Mouse (Mus musculus) left cerebral cortex, adult 2 months (tissue): Measurements from ENCODE around the gene Ninl. TPM values are rescaled to one million over a fixed set of nuclear protein-coding genes. Genes with fewer than 3 reads are reported as not detected.
A peak's percentile ranks its signal among the peaks of the same experiment; 100 is the strongest.

Source experiments
- DNase-seq, 2 experiments: peaks; one replicate each; pipeline ENCODE4 v3.0.0; 2021 to 2022; ENCODE audit warnings: low spot score in 2 of 2, mixed read lengths in 1 of 2; ENCODE audit errors: extremely low spot score in 1 of 2
- H3K27ac ChIP-seq: fragments of 200-600 bp; 2 replicates; pipeline ENCODE4 v1.8.1; 2022
- H3K4me3 ChIP-seq: fragments of 200-600 bp; 2 replicates; pipeline ENCODE4 v1.8.1; 2022
- CTCF ChIP-seq: fragments of 200-600 bp; IDR thresholded peaks from 2 replicates; pipeline ENCODE4 v1.8.1; 2022; ENCODE audit warnings: antibody characterized with exemption, mild to moderate bottlenecking, moderate library complexity
- intact Hi-C: fragments of 180-260 bp; cut with DNase I; formaldehyde crosslinking; loops from one replicate; pipeline ENCODE4 v1.15.1; 2025
- total RNA-seq, 2 experiments: library from RNA; stranded (reverse); gene quantifications; 2 replicates each; pipeline ENCODE4 v1.2.3; 2021

Gene Ninl
- total RNA-seq, 2 experiments from 2014 or later: 6.4 to 6.5 TPM

DNA sequence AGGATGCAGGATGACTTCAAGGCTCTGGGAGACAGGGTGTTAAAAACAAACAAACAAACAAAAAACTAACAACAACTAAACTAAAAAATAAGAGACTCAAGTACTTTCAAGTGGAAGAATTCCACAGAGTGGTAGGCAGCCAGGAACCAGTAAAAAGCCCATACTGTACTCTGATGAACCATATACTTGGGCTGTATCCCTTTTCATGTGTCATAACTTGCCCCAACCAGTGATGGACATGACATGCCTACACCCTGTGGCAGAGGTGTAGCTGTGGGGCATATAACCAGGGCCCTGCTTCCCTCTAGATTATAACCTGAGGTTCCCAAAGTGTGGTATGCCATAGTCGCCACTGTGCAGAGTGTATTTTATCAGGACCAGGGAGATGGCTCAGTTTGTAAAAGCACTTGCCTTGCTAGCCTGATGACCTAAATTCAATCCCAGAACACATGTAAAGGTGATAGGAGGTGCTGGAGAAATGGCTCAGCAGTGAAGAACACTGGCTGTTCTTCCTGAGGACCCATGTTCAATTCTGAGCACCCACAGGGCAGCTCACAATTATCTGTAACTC, 29.6 kb downstream of the Ninl start:
- Histone ChIP-seq H3K4me3 (peak overlapping the region; percentile 76), H3K27ac (no peak overlapping the region)
- DNase-seq: no peak
- intact Hi-C loops: loop anchor here (10.0 kb wide), 3 partner anchors 255 to 875 kb away; partner anchors contain the start of genes Apmap and Zfp120
- TF ChIP-seq CTCF: no peak

DNA sequence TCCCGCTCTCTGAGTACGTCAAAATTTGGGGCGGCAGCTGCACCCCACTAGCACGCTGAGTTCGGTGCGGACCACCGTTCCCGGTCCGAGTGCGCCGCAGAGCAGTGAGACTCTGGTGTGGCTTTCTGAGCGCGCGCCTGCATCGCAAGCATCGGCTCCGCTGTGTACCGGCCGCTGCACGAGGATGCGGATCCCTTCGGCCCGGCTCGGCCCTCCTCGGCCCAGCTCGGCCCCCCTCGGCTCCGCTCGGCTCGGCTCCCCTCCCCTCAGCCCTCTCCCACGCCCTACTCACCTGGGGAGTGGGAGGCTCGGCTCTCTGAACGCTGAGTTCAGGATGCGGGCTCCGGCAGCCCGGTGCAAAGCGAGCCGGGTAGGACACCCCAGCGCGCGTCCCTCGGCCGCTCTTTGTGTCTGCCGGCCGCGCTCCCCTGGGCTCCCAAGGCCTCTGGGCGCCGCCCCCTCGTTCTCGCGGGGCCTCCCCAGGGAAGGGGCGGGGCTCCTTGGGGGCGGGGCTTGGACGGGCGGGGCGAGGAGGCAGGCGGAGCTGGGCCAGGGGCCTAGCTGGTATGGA, 30.2 kb downstream of the Ninl start:
- no peak for TF ChIP-seq CTCF
- Histone ChIP-seq H3K4me3 (peak overlapping the region; percentile 76), H3K27ac (no peak overlapping the region; the same call in 1 of the 2 replicates)
- DNase-seq: peak; percentile 70 to 76
- intact Hi-C loops: loop anchor here (10.0 kb wide), 3 partner anchors 254 to 874 kb away; partner anchors contain the start of genes Apmap and Zfp120

- TF ChIP-seq CTCF: no peak
- intact Hi-C loops: loop anchor here (10.0 kb wide), 3 partner anchors 254 to 874 kb away; partner anchors contain the start of genes Apmap and Zfp120
- no peak overlapping the region for H3K27ac ChIP-seq
Measured at GRCm38 (mm10) chr2:151008517-151008932, 30.7 kb downstream of the Ninl start.

GRCm38 (mm10) chr2:151008006-151008405, 31.2 kb downstream of the Ninl start:
- H3K27ac ChIP-seq: no peak overlapping the region
- TF ChIP-seq CTCF: no peak
- intact Hi-C loops: loop anchor here (10.0 kb wide), 3 partner anchors 253 to 873 kb away; partner anchors contain the start of genes Apmap and Zfp120
- no peak overlapping the region for H3K4me3 ChIP-seq
- no peak for DNase-seq

More at GRCm38 (mm10) chr2:151008517-151008932, 30.7 kb downstream of the Ninl start:
- no peak for DNase-seq
- H3K4me3 ChIP-seq: peak overlapping the region; percentile 76

DNA sequence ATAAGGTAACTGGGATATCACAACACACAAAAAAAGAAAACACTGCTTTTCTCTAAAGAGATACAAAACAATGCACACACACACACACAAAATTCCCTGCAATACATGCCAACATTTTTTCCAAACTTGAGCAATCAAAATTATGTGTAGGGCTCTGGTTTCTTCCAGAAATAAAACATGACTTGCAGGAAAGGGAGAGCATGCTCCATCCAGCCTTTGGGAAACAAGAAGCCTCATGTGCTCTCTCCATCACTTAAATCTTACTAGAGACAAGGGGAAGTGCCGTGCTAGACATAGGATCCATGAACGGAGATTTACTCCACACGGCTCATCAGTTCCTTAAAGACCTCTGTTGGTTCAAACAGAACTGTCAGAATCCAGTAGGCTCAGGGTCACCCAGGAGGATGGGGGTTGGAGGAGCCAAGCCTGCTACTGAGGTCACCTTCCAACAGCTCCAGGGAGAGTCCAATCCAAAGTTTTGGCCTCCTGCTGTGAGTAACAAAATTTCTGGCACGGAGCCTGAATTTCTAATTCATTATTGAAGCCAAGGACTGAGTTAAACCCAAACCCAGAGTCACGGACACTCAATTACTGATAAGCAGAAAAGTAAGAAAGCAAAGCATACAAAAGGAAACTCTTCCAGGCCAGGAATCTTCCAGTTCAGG, 32.8 kb downstream of the Ninl start:
- Histone ChIP-seq H3K4me3 (no peak overlapping the region), H3K27ac (no peak overlapping the region)
- DNase-seq: no peak
- intact Hi-C loops: loop anchor here (10.0 kb wide), 3 partner anchors 252 to 872 kb away; partner anchors contain the start of genes Apmap and Zfp120
- TF ChIP-seq CTCF: no peak

DNA sequence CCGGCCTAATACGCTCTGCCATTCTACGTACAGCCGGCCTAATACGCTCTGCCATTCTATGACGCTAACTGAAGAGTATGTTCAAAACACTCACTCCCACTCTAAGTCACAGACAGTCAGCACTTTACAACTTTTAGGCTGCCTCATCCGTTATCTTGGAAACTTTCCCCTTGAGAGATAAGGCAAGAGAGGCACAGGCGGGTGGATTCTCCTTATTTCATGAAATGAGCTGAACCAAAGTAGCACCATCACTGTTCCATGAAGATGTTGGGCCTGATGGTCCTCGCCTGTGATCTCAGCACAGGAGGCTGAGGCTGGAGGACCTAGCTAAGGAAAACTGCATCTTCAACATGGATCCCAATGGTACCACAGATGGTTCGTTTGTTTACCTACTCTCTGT, 34.8 kb downstream of the Ninl start:
- H3K27ac ChIP-seq: no peak overlapping the region
- no peak overlapping the region for H3K4me3 ChIP-seq
- no peak for TF ChIP-seq CTCF
- intact Hi-C loops: loop anchor here (5.0 to 10.0 kb wide), 5 partner anchors 102 to 870 kb away; partner anchors contain the start of genes Abhd12, Apmap and Zfp120
- DNase-seq: no peak

GRCm38 (mm10) chr2:151003796-151004195, 35.4 kb downstream of the Ninl start:
- no peak overlapping the region for H3K4me3 ChIP-seq
- TF ChIP-seq CTCF: no peak
- no peak overlapping the region for H3K27ac ChIP-seq
- intact Hi-C loops: loop anchor here (5.0 to 10.0 kb wide), 5 partner anchors 101 to 869 kb away; partner anchors contain the start of genes Abhd12, Apmap and Zfp120
- no peak for DNase-seq

GRCm38 (mm10) chr2:151001619-151002175, 37.5 kb downstream of the Ninl start:
- no peak for DNase-seq
- intact Hi-C loops: loop anchor here (1.0 to 10.0 kb wide), 6 partner anchors 99 to 867 kb away; partner anchors contain the start of genes Abhd12, Apmap and Zfp120
- no peak overlapping the region for H3K27ac ChIP-seq

DNA sequence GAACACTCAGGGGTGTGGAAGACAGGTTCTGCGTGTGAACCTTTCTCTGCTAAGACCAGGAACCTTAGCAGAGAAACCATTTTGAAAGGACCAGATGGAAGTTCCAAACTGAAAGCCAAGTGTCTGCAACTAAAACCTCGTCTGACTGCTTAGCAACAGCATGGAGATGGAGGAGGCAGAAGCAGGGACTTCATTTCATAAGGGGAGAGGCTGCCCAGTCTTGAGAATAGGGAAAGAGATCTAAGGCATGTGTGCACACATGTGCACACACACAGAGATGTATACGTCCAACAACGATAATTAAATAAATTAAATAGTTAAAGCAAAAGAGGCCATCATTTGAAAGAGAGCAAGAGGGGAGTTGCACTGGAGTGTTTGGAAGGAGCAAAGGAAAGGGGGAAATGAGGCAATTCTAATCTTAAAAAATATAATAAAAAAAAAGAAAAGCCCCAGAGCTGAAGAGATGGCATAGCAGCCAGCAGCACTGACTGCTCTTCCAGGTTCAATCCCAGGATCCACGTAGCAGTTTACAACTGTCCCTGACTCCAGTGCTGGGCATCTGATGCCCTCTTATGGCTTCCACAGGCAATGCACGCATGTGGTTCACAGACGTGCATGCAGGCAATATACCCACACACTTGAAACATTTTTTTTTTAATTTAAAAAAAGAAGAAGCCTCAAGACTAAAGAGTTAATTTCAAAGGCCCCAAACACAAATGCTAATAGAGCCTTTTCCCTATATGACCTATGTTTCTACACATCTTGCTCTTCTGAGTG, 38.6 kb downstream of the Ninl start:
- peak; percentile 78 for TF ChIP-seq CTCF
- Histone ChIP-seq H3K4me3 (no peak overlapping the region), H3K27ac (no peak overlapping the region)
- DNase-seq: peak; percentile 50 to 61
- intact Hi-C loops: loop anchor here (1.0 to 10.0 kb wide), 6 partner anchors 98 to 866 kb away; partner anchors contain the start of genes Abhd12, Apmap and Zfp120

More at GRCm38 (mm10) chr2:151001619-151002175, 37.5 kb downstream of the Ninl start:
- no peak for TF ChIP-seq CTCF
- no peak overlapping the region for H3K4me3 ChIP-seq

DNA sequence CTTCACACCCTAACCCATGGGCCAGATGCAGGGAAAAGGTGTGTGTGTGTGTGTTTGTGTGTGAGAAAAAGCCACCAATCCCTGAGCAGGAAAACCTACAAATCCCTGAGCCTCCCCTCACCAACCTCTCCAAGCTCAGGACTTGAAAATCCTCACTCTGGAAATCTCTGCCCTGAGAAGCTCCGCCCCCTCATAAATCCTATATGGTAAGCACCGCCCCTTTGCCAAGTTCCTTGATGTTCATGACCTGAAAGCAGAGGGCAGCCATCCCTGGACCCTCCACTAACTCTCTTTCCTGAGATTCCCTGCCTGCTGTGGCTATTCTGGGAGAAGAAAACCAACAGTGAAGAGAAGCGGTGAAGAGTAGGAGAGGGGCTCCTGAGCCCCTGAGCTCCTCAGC, 40.2 kb downstream of the Ninl start:
- no peak overlapping the region for H3K27ac ChIP-seq
- TF ChIP-seq CTCF: no peak
- intact Hi-C loops: loop anchor here (5.0 kb wide), 1 partner anchor 157 kb away; no protein-coding TSS in a partner anchor
- DNase-seq: no peak
- no peak overlapping the region for H3K4me3 ChIP-seq

GRCm38 (mm10) chr2:150997618-150998017, 41.6 kb downstream of the Ninl start:
- no peak for DNase-seq
- H3K27ac ChIP-seq: peak overlapping the region; percentile 16; the same call in 1 of the 2 replicates
- H3K4me3 ChIP-seq: no peak overlapping the region
- intact Hi-C loops: loop anchor here (5.0 kb wide), 1 partner anchor 155 kb away; no protein-coding TSS in a partner anchor
- no peak for TF ChIP-seq CTCF
